Mouse (Mus musculus) adrenal gland (tissue): ENCODE data around the gene Il17ra.

Experiments
- intact Hi-C: fragments of 180-260 bp; cut with DNase I; formaldehyde crosslinking; loops from one replicate; pipeline ENCODE4 v1.15.1; 2025
- long read RNA-seq, 2 experiments: library from polyadenylated mRNA; unstranded; transcript quantifications; one replicate each; pipeline ENCODE4 v2.0.0; 2020; ENCODE audit warnings: borderline replicate concordance in 1 of 2; ENCODE audit not compliant: insufficient replicate concordance in 1 of 2

Gene Il17ra
- long read RNA-seq, experiment 1, full-length matches to known transcripts: 1 of 4 reads
- long read RNA-seq, experiment 1, partial matches to known transcripts: 0 of 4 reads
- long read RNA-seq, experiment 1, other reads (novel, unspliced or antisense): 3 of 4 reads
- long read RNA-seq, experiment 2, partial matches to known transcripts: 0 of 2 reads
- long read RNA-seq, experiment 2, other reads (novel, unspliced or antisense): 2 of 2 reads

DNA sequence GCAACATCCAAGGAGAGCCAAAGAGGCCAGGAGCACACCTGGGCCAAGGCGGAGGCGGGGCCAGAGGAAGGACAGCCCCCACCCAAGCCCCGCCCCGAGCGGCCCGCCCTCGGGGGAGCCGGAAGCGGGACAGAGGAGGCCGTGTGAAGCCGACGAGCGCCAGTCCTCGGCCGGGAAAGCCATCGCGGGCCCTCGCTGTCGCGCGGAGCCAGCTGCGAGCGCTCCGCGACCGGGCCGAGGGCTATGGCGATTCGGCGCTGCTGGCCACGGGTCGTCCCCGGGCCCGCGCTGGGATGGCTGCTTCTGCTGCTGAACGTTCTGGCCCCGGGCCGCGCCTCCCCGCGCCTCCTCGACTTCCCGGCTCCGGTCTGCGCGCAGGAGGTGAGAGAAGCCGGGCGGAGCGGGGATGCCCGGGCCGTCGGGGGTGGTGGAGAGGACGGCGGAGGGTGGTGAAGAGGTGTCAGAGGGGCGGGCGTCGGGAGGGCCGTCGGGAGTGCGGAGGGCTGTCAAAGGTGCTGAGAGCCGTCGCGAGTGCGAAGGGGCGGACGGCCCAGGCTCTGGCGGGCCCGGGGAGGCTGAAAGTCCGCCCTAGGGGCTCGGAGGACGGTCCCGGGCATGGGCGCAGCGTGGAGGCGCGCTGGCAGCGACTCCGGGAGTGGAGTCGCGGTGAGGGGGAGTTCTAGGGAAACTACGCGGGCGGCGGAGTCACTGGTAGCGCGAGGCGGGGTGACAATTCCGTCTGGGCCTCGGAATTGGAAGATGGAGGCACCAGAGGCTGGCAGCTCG, at the start of gene Il17ra:
Gene Il17ra (plus strand): TSS at position 162 of the 786 bp plus-strand sequence.
- intact Hi-C loops: no loop called here

DNA sequence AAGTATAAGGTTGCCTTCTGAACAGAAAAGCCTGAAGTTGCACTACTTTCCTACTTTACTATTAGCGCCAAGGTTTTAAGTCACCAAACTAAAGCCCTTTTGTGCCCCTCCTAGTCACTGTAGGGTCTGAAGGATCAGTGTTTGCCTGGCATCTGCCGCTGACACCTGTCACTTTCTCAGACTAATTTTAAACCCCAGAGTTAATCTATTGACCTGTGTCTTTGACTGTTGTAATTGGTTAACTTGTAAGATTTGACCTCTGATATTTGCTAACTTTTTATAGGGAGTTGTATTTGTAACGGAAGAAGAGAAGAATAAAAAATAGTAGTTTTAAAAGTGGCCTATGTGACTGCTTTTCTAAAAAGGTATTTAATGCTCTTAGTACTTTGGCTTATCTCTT, 24.9 kb upstream of the Il17ra start:
- intact Hi-C loops: loop anchor here (5.0 kb wide), 1 partner anchor 34 kb away; no protein-coding TSS in a partner anchor

DNA sequence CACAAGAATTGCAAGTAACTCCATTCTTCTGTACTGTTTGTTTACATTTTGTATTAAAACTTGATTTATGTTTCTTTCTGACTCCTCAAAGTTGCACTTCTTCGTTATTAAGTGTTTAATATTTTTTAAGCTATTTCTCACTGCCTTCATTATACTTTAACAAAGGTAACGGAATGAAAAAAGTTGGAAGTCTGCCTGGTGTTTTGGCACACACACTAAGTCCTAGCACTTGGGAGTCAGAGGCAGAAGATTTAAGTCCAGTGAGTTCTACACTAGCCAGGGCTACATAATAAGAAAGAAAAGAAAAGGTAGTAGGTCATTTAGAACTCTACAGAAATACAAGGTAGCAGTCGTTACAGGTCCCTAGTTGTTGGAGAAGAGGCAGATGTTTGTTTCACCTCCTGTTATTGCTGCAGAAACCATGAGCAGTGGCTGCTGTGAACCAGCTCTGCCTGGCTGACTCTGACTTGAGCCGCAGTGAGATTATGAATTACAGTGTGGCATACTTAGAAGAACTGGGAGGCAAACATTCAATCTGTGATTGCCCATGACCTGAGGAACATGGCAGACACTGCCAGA, 20.8 kb upstream of the Il17ra start:
- intact Hi-C loops: no loop called here

DNA sequence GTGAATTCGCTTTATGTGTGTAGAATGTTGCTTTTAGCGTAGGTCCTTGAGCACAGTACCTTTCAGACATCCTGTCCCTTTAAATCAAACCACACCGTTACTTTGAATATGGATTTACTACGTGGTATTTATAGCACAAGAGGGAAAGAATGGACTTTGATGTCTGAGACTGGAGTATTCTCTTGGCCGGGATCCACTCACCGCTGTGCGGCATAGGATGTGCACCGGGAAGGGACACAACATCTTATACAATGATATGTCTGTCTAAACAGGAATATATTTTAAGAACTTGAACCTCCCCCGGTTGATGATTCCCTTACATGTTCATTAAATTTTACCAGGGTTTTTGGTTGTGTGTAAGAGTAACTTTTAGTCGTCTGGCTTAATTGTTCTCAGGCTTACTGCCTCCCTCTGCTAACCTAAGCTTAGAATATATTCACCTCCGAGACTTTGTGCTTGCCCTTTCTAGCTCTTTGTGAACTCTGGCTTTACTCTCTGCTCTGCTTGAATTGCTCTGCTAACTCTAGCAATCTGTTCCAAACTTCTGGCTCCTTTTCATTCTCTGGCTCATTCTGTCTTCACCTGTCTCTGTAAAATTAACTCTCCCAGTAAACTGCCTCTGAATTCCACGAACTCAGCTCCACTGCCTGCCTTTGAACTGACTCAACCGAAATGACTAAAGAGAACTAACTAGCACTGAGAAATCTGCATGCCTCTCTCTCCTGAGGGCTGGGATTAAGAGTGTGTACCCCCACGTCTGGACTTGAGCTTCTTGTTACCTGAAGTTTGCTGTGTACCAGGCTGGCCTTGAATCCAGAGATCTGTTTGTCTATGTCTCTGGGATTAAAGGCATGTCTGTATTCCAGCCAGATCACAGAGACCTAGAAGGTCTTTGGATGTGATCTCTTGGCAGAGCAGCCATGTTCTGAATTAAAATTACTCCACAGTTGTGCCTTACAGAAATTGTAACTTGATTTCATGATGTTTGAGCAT, 19.4 kb upstream of the Il17ra start:
- intact Hi-C loops: no loop called here

DNA sequence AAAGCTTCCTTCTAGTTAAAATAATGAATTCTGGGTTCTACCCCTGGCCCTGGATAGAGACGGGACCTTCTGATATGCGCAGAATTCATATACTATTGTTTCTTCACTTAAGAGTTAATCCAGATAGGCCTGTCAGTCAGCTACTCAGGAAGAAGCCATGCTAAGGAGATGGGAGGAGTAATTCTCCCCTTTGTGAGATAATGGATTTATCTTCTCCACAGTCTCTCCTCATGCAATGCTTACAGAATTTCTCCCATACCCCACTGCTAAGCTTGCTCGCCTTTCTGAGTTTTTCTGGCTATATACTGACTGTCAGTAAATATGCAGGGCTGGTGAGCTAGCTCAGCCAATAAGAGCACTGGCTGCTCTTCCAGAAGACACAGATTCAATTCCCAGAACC, 12.8 kb upstream of the Il17ra start:
- intact Hi-C loops: no loop called here

DNA sequence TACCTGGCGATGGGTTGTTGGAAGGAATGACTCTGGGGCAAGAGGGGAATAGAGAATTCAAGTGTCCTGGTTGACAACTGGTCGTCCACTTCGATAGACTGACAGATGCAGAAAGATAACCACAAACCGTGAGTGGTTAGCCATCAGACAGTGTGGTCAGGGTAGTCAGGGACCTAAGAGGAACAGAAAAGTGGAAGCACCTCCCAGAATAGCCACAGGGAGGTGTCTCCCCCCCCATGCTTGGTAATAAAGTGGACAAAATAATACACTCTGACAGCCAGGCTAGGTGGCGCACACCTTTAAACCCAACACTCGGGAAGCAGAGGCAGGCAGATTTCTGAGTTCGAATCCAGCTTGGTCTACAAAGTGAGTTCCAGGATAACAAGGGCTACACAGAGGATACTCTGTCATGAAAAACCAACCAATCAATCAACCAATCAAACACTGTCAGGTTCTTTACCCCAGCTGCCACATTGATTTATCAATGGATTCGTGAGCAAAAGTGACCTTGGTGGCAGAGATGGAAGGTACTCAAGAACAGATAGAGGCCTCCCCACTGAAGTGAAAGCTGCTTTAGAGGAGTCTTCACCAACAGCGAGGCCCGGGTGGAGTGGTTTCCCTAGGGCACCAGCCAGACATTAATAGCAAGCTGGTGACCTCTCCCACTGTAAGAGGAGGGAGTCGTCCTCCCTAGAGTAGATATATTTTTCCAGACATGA, 10.5 kb upstream of the Il17ra start:
- intact Hi-C loops: no loop called here

DNA sequence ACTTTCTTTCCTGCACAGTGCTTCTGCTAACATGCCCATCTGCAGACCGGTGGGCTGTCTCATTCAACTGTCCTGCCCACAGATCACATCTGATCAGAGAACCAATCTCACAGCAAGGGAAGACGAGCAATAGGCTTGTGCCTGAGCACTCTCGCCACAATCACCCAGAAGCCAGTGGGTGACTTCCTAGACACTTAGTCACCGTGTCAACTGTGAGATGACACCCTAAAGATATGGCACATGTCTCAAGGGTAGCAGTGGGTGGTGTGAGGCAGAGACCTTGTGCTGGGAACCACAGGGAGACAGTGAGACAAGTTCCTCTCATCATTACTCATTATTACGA, 10.0 kb upstream of the Il17ra start:
- intact Hi-C loops: no loop called here

DNA sequence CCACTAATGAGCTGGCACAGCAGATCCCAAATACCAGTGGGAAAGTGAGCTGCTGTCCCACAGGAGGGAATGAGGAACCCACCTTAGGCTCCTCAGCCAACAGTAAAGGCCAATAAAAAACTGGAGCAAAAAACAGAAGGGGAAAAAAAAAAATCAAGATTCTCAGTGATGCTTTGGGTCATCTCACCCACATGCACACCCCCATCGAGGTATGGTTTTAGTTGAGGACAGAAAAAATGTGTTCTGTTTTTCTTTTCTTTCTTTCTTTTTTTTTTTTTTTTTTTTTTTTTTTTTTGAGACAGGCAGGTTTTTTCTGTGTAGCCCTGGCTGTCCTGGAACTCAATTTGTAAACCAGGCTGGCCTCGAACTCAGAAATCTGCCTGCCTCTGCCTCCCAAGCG, 9.5 kb upstream of the Il17ra start:
- intact Hi-C loops: no loop called here

DNA sequence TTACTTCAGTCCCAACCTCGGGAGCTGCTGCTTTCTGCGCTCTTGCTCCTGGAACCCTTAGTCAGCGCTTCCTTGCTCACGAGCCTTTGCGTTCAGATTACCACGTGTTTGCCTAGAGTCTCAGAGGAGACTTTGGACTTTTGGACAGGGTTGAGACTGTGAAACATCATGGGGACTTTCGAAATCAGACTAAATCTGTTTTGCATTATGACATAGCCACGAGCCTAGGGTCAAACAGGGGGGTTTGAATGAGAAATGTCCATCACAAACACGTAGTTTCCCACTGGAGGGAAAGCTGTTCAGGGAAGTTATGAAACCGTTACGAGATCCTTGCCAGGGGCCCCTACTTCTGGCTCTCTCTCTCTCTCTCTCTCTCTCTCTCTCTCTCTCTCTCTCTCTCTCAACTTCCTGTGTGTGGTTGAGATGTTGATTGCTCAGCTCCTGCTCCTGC, 8.4 kb upstream of the Il17ra start:
- intact Hi-C loops: no loop called here

DNA sequence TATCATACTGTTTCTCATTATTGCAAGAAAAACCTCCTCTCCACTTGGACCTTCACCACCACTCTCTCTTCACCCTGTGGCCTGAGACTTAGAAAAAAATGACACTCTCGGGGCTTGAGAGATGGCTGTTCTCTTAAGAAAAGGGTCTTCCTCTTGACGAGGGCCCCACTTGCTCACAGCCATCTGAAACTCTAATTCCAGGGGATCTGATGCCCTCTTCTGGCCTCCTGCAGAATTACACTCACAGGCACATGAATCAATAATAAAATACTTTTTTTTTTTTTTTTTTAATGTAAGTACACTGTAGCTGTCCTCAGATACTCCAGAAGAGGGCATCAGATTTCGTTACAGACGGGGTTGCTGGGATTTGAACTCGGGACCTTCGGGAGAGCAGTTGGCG, 6.0 kb upstream of the Il17ra start:
- intact Hi-C loops: no loop called here

DNA sequence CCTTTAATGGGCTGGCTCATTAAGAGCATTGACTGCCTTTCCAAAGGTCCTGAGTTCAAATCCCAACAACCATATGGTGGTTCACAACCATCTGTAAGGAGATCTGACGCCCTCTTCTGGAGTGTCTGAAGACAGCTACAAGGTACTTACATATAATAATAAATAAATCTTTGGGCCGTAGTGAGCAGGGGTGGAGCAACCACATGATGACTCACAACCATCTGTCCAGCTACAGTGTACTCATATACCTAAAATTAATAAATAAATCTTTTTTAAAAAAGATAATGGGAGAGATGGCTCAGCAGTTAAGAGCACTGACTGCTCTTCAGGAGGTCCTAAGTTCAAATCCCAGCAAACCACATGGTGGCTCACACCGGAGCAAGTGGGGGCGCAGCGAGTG, 5.3 kb upstream of the Il17ra start:
- intact Hi-C loops: no loop called here

DNA sequence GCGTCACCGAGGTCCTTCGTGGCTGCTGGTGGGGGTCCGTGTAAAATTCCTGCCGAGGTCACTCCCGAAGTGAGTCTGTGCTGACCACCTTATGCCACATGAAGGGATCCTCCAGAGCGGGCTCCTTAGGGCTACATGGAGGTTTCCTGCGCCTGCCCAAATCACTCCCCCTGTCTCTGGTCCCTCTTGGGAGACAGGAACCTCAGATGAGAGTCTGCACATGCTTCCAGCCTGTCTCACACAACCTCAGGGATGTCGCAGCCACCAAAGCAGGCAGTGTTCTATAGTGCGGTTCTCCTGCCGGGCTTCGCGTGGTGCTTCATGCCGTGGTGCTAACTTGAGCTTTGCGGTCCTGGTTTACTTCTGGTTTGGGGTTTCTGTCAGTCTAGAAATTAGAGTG, 1.8 kb upstream of the Il17ra start:
- intact Hi-C loops: no loop called here

DNA sequence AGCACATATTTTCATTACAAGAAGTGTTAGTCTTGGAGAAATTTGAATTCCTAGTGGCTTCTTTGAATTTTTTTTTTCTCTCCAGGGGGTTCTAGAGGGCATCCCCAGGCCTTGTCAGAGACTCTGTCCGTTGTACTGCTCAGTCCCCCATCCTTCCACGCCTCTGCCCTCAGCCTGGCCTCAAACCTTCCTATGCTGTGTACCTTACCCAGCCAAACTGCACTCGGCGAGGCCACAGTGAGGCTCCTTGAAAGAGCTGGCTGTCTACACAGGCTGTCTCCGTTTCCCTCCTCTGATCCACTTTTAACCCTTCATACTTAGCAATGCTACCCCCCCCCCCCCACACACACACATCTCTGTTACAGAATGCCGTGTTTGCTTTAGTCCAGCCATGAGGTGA, 796 bp upstream of the Il17ra start:
- intact Hi-C loops: no loop called here

DNA sequence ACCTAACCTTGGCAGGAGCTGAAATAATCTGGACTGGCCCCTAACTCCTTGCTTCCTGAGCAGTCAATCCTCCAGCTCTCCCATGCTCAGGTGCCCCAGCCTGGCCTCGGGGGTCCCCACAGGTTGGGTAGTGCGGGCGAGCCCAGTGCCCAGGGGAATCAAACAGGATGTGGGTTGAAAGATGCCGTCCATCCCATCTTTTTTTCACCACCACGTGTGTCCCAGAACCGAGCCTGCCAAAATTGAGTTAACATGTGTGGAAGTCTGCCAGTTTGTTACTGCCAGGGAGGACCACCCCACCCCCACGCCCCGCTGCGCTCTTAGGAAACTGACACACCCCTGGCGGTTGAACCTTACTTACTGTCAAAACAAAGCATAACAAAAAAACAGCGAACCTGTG, 837 bp downstream of the Il17ra start:
- intact Hi-C loops: no loop called here

DNA sequence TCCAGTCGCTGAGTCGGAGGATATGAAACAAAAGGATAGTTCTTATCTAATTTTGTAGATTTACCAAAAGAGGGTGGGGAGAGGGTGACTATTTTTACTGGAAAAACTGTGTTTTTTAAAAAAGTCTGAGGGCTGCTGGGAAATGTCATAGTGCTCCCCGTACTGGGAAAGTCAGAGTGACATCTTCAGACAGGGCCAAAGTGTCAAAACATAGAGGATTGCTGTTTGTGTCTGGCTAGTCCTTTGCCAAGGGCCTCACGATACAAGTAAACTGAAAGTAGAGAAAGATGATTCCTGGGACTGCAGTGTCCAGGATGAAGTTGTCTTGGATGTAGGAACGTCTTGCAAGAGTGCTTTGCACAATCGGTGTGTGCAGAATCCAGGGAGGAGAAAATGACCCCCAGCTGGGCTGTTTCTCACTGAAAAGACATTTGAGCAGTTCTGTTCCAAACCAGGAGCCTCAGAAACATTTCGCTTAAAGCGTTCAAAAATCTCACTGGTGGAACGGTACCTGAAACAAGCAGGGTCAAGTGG, 1.4 kb downstream of the Il17ra start:
- intact Hi-C loops: no loop called here

DNA sequence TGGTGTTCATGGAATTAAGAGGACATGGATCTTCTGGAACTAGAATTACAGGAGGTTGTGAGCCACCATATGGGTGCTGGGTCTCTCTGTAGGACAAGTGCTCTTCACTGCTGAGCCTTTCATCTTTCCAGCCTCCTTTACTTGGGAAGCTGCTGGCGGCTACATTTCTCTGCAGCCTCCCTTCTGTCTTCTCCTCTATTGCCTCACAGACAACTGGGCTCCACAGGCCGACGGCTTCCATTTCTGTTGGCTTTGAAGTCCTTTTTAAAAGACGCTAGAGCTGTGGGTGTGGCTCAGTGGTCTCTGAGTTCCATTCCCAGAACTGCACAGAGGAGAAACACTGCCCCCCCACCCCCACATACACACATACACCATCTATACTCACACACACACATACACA, 2.3 kb downstream of the Il17ra start:
- intact Hi-C loops: no loop called here

DNA sequence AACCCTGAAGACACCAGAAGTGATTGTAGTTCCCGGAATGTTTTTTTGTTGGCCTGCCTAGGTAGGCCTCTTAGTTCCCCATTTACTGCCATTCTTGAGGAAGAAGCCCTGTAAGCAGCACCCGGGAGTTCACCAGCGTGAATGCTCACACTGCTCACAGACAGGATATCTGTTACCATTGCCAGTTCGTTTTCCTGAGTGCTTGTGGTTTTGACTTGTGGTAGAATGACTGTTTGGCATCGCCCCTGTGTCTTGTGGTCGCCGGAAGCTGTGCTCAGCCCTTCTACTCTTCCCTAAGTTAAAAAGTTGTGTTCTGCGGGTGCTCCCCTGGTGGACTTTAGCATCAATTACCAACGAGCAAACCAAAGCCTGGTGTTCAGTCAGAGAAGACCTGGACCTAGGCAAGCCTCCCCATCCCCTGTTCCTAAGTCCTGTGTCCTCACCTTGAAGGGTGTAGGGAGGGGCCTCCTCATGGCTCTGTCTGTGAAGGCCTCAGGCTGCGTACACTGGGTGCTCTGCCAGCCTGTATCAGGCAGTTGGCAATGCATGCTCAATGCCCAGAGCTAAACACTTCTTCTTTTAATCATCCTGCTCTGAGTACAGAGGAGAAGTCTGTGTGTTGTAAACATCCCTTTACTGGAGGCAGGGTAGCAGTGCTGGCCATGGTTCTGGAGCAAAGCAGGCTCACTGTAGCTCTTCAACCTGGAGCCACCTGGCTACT, 3.7 kb downstream of the Il17ra start:
- intact Hi-C loops: no loop called here

DNA sequence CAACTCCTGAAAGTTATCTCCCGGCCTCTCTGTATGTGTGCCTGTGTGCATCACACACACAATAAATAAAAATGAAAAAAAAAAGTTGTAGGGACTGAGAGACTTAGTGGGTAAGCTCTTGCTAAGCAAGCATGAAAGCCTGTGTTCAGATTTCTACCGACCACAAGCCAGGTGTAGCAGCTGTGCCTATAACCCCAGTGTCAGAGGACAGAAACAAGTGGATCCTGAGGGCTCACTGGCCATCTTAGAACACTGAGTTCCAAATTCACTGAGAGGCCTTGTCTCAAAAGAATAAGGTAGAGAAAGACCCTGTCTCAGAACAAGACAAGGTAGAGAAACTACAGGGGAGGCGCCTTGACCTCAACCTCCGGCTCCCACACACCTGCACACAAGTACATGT, 5.2 kb downstream of the Il17ra start:
- intact Hi-C loops: no loop called here

DNA sequence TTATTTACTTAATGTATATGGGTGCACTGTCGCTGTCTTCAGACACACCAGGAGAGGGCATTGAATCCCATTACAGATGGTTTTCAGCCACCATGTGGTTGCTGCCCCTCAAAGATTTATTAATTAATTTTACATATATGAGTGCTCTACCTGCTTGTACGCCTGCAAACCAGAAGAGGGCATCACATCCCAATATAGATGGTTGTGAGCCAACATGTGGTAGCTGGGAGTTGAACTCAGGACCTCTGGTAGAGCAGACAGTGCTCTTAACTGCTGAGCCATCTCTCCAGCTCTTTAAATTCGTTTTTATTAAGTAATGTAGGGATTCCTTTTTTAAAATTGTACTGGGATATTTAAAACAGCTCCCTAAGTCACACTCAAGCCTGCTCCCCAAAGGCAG, 6.2 kb downstream of the Il17ra start:
- intact Hi-C loops: no loop called here

DNA sequence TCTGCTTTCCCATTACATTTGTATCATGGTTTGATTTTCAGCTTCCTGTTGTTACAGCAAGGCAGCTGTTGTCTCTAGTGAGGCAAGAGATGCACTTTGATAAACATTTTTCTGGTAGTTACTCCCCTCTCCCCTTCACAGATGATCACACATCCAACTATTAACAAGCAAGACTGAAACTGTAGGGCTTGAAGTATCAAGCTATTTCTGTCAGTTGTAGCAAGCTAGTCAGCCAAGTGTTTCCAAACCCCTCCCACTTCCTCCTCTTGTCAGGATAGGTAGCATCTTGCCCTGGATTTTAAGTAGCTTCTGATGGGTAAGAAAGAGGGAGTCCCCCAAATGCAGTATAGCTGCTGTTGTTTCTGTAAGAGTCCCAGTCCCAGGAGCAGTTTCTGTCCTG, 6.7 kb downstream of the Il17ra start:
- intact Hi-C loops: loop anchor here (5.0 kb wide), 1 partner anchor 32 kb away; no protein-coding TSS in a partner anchor
